Mouse (Mus musculus) regulatory T cell (primary cell): Measurements from ENCODE around the gene Pdzk1.

Experiments used
- in situ Hi-C: fragments of 300-600 bp; cut with MboI, MseI; formaldehyde crosslinking; loops from one replicate; pipeline ENCODE4 v1.15.1; 2025; ENCODE audit warnings: high pct_unique_total_duplicates

The Pdzk1 gene

DNA sequence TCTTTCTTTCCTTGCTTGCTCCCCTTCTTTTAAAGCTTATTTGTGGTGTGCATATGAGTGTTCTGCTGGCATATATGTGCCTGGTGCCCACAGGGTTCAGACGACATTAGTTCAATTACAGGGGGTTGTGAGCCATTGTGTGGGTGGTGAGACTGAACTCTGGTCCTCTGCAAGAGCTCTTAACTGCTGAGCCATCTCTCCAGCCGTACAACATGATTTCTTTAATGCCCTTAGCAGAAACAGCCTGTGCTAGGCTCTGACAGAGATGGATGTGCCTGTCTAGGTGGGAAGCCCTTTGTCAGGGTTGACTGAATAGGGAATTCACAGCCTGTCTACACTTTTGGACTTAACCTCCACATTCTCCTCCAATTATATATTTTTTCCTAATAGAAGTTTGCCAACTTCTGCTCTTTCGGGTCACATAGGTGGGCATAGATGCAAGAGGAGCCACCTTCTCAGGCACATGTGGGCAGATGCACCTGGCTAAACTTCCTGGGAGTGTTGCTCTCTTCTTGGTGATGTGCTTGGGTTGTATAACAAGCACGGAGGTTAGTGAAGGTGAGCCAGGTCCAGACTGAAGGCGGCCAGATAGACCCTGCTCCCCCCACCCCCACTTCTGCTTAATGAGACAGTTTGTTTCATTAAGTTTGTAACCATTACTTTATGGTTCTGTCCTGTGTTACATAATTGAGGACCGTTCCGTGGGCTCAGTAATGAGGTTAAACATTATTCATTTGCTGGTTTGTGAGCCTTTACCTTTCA, 5.7 kb downstream of the Pdzk1 start:
- in situ Hi-C loops, result no loop called here

DNA sequence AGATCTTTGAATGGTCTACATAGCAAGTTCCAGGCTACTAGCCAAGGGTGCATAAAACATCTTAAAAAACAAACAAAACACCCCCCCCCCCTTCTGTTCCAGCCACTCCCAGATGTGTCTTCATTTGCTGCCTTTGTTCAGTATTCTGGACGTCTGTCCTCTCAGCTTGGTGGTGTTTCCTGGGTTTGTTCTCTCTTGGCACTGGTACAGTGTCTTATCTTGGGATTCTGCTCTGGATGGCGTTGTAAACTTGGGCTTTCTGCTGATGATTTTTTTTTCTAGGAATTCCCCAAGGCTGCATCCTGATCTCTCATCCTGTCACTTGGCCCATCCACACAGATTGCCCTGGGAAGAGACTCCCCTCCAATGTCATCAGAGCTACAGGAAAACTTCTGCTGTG, 7.3 kb downstream of the Pdzk1 start:
- in situ Hi-C loops, result no loop called here

- in situ Hi-C loops, result no loop called here
These were observed 10.0 kb downstream of the Pdzk1 start for GRCm38 (mm10) chr3:96838996-96839645.

DNA sequence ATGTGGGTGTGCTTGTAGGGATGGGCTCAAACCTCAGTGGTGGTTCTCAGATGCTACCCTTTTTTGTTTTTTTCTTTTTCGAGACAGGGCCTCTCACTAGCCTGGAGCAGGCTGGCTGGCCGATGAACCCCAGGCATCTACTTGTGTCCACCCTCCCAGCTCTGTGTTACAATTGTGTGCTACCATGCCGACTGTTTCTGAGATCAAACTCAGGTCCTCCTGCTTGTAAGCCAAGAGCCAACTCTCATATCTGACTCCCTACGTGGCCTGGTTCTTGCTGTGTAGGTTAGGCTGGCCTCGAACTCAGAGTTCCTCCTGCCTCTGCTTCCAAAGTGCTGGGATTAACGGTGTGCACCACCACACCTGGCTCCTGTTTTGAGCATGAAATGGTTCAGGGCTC, 16.1 kb downstream of the Pdzk1 start:
- in situ Hi-C loops, result no loop called here

- in situ Hi-C loops, result no loop called here
These were observed 16.7 kb downstream of the Pdzk1 start for GRCm38 (mm10) chr3:96845806-96846205.

GRCm38 (mm10) chr3:96846985-96847384, 17.9 kb downstream of the Pdzk1 start:
- in situ Hi-C loops, result no loop called here

- in situ Hi-C loops, result no loop called here
These were observed 18.6 kb downstream of the Pdzk1 start for GRCm38 (mm10) chr3:96847661-96848060.

DNA sequence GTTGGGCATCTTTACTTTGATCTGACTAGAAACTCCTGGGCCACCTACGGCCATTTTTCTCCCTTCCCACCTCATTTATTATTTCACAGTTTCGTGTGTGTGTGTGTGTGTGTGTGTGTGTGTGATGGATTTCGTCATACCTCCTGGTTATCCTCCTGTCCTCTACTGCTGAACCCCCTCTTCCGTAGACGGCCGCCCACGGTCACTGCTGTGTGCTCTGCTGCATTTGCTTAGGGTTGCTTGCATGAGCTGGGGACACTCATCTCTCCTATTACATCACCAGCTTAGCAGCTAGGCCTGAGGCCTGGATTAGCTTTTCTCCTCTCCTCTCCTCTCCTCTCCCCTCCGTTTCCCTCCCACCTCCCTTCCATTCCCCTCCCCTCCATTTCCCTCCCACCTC, 19.4 kb downstream of the Pdzk1 start:
- in situ Hi-C loops, result no loop called here

- in situ Hi-C loops, result no loop called here
These were observed 20.2 kb downstream of the Pdzk1 start for GRCm38 (mm10) chr3:96849168-96849727.

DNA sequence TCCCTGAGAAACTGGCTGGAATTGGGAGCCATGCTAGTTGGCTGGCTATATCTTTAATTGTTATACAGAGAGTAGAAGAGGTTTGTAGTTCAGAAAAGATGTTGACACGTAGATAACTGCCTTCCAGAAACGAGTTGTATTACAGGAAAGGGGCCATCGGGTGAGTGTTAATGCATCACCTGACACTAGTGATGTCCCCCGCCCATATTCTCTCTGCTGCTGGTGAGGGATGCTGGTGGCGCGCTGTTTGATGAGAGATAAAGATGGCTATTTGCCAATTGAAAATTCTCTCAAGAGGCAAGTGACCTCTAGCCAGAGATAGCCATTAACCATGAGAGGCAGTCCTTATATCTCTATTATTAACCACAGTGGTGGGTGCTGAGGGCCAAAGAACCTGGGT, 23.5 kb downstream of the Pdzk1 start:
- in situ Hi-C loops, result no loop called here

DNA sequence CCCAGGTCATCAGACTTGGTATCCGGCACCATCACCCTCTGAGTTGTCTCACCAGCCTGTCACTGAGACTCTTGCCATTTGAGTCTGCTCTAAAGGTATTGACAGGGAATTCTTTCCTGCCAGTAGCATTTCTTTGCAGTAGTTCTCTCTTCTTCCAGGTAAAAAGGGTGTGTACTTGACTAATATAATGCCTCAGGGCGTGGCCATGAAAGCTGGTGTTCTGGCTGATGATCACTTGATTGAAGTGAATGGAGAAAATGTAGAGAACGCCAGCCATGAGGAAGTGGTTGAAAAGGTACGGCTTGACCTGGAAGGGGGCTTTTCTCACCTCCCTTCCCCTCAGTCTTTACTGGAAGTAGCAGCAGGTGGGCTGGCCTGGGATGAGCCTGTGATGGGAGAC, 25.3 kb downstream of the Pdzk1 start:
- in situ Hi-C loops, result no loop called here

- in situ Hi-C loops, result no loop called here
These were observed 26.7 kb downstream of the Pdzk1 start for GRCm38 (mm10) chr3:96855833-96856232.

- in situ Hi-C loops, result no loop called here
These were observed 31.4 kb downstream of the Pdzk1 start for GRCm38 (mm10) chr3:96860498-96860897.

DNA sequence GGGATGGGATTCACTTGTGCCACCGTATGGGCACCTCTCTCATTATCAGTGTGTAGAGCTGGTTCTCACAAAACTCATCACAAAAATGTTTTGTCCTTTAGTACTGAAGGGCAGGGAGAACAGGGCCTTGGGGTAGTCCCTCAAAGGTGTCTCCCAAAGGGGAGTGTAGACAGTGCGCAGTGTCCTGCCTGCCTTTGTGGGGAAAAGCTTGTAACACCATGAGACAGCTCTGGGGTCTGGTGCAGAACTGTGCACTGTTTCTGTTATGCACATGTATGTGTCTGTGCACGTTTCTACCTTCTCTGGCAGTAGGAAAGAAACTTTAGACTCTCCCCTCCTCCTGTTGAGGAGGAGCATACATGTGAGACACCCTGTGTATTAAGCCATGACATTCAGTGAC, 38.8 kb downstream of the Pdzk1 start:
- in situ Hi-C loops, result no loop called here

- in situ Hi-C loops, result no loop called here
These were observed 39.5 kb downstream of the Pdzk1 start for GRCm38 (mm10) chr3:96868566-96868965.

- in situ Hi-C loops, result no loop called here
These were observed 40.0 kb downstream of the Pdzk1 start for GRCm38 (mm10) chr3:96869091-96869490.

DNA sequence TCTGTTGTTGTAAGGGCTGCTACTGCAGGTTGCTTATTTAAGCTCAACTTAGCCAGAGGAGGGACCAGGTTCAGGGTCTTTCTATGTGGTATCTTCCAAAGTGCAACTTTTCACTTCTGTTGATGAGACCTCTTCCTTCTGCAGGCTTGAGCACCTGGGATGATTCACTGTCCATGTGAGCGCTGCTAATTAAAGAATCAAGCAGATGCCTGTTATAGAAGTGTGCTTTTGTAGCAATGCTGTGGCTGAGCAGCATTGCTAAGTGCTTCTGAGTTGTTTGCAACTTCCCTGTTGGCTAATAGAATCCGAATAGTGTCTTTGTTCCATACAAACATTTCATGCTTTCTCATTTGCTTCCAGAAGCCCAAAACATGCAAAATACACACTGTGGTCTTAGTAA, 41.2 kb downstream of the Pdzk1 start:
- in situ Hi-C loops, result no loop called here

- in situ Hi-C loops, result no loop called here
These were observed 42.0 kb downstream of the Pdzk1 start for GRCm38 (mm10) chr3:96871070-96871469.

DNA sequence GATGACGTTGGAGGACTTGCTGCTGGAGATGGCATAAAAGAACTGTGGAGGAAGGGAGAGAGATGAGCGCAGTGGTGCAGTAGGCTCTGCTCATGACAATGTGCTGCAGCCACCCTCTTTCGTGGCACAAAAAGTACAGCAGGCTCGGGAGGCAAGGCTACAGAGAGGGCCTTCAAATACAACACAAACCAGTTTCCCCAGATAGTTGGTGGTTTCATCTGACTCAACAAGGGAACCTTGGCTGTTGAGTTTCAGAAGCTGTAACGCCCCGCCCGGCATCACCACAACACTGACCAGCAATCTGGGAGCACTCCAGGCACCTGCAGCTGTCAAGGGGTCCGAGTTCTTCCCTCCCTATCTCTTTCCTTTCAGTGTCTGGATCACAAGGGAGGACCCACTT, 43.4 kb downstream of the Pdzk1 start:
- in situ Hi-C loops, result no loop called here

DNA sequence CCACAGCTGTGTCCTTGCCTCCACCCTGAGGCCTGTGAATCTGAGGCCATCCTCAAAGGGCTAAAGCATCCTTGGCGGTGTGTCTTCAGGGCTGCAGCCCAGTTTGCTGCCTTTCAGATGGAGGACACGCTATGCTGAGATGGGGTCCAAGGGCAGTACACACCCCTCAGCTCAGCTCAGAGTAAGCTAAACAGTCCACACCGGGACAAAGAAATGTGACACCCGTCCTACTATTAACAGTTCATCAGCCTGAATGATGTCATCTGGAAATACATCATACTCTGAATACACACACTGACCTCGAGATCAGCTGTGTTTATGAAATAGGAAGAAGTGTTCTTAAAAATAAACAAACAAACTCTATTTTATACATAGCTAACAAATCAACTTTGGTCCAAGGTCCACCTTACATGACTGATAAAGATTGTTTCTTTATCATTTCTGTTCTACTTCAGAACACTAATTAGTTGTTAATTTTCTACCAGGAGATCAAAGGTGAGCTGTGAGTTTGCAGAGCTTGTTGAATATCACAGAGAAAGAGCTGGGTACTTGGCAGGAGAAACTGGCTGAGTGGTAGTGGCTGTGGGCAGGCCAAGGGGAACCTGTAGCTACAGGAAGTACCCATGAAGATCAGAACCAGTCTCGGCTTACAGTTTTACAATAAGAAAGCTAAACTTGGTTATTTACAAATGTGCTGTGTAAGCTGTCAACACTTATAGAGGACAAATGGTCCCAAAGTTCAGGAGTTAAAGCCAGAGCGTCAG, 45.9 kb downstream of the Pdzk1 start:
- in situ Hi-C loops, result no loop called here

DNA sequence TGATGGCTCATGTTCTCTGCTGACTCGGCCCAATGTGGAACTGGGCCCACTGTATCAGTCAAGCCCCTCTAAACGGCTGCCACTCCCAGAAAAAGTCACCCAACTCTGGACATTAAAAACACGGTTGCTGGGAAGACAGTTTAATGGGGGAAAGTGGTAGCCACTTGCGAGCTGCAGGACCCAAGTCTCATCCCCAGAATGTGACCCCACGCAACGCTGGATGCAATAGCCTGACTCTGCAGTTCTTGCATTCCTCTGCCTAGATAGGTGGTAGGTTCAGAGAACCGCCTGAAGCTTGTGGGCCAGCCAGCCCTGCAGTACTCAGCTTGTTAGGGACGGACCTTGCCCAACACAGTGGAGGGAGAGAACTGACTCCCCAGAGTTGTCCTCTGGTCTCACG, 50.5 kb downstream of the Pdzk1 start:
- in situ Hi-C loops, result no loop called here

DNA sequence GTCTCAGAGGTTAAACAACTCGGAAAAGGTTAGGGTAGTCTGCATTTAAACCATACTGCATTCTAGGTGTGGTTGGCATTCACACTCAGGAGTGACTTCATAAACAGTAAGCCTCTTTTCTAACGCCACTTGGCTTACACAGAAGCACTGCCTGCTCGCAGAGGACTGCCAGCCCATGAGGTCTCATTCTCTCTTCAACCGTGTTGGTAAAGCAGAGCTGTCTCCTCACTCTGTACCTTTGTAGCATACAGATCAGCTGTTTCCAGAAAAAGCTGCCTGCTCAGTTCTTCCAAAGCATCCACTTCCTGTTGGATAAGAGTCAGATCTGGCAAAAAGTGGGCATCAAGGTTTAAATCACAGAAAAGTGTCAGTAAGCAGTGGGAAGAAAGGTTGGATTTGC, 51.3 kb downstream of the Pdzk1 start:
- in situ Hi-C loops, result no loop called here
